Mouse (Mus musculus) kidney, adult 2 months (tissue): ENCODE measurements at regions not wholly inside any gene's neighbourhood (a gene's known extent, or its start where the extent isn't known, plus 50 kb on each side); places are given as distances from the start of the nearest gene placed in this dataset.

Source experiments
- CTCF ChIP-seq: fragments of 200-500 bp; conservative IDR thresholded peaks from 2 replicates; pipeline ENCODE4 v1.5.1; 2011; ENCODE audit warnings: low read depth, mild to moderate bottlenecking, control low read depth, low read length, moderate library complexity, mixed read lengths; ENCODE audit not compliant: insufficient read depth, insufficient read length
- POLR2A ChIP-seq: fragments of 200-500 bp; IDR thresholded peaks from one replicate; pipeline ENCODE4 v1.6.1; 2011; ENCODE audit warnings: low read depth, low read length, control low read depth

- TF ChIP-seq CTCF (no peak), POLR2A (no peak)
Observed at GRCm38 (mm10) chr6:120604020-120604958, 61.9 kb upstream of the Cecr2 start.
